Mouse (Mus musculus): ENCODE data around the gene Lgals2.

GRCm38 (mm10) chr15:78801571-78801970, 53.8 kb downstream of the Lgals2 start:
- no peak for TF ChIP-seq POLR2A (IDR thresholded peaks at IDR 0.05; ENCODE audit: extremely low read depth, insufficient read depth, low read length)
- no peak for TF ChIP-seq CTCF (IDR thresholded peaks at IDR 0.05; ENCODE audit: extremely low read depth, insufficient read depth, low read length)

All from cortical plate, adult 2 months (tissue).